Mouse (Mus musculus) CH12.LX (cell line): ENCODE results near the gene Coasy. TPM values are rescaled to one million over a fixed set of nuclear protein-coding genes. Genes with fewer than 3 reads are reported as not detected.
A peak's percentile ranks its signal among the peaks of the same experiment; 100 is the strongest.

Source experiments
- DNase-seq: peaks from one replicate; pipeline ENCODE4 v3.0.0-alpha.2; 2013; ENCODE audit errors: extremely low read depth
- H3K27ac ChIP-seq: 2 replicates; pipeline ENCODE4 v1.5.1; 2012; ENCODE audit warnings: low read depth, mild to moderate bottlenecking, control low read depth, moderate library complexity; ENCODE audit not compliant: insufficient read depth
- H3K27me3 ChIP-seq: replicated peaks from 2 replicates; pipeline ENCODE3; 2012; ENCODE audit warnings: inconsistent platforms
- H3K36me3 ChIP-seq, 2 experiments: replicated peaks in 1 of 2; 2 replicates each; pipeline versions ENCODE3 to v1.6.1; 2012; ENCODE audit warnings: inconsistent platforms in 1 of 2, low read length in 1 of 2, mild to moderate bottlenecking in 1 of 2, mixed read lengths in 1 of 2, moderate library complexity in 1 of 2; ENCODE audit not compliant: control insufficient read depth in 1 of 2, insufficient read depth in 1 of 2
- H3K4me1 ChIP-seq, 2 experiments: 2 replicates each; pipeline ENCODE4 v1.6.1; 2012; ENCODE audit warnings: inconsistent platforms in 1 of 2, moderate library complexity in 1 of 2; ENCODE audit not compliant: insufficient read depth in 2 of 2, control insufficient read depth in 1 of 2
- H3K4me2 ChIP-seq: 2 replicates; pipeline ENCODE4 v1.6.1; 2012; ENCODE audit warnings: low read depth, mild to moderate bottlenecking, control low read depth; ENCODE audit not compliant: poor library complexity, insufficient read depth, severe bottlenecking
- H3K4me3 ChIP-seq, 3 experiments: fragments of 150-350 bp in 1 of 3; sonication (generic) in 1 of 3; replicated peaks in 1 of 3; 2 replicates each; pipeline versions ENCODE3 to v1.5.1; 2011 to 2012; ENCODE audit warnings: low read depth in 2 of 3, low read length in 2 of 3, mild to moderate bottlenecking in 2 of 3, moderate library complexity in 2 of 3, control low read depth in 1 of 3, improper control_type of control experiment in 1 of 3, inconsistent platforms in 1 of 3, mixed read lengths in 1 of 3; ENCODE audit not compliant: poor library complexity in 1 of 3
- H3K79me2 ChIP-seq: replicated peaks from 2 replicates; pipeline ENCODE4 v1.6.1; 2012; ENCODE audit warnings: mild to moderate bottlenecking, moderate library complexity; ENCODE audit not compliant: control insufficient read depth, poor library complexity, insufficient read depth, severe bottlenecking; ENCODE audit errors: extremely low read depth
- H3K9ac ChIP-seq: 2 replicates; pipeline ENCODE4 v1.6.1; 2012; ENCODE audit warnings: low read depth, mild to moderate bottlenecking, control low read depth, moderate library complexity; ENCODE audit not compliant: insufficient read depth
- H3K9me3 ChIP-seq: replicated peaks from 2 replicates; pipeline ENCODE3; 2012; ENCODE audit warnings: low read length, inconsistent platforms, mixed read lengths
- BHLHE40 ChIP-seq: IDR thresholded peaks from 2 replicates; pipeline ENCODE4 v1.6.1; 2011; ENCODE audit warnings: mild to moderate bottlenecking, low read depth, low read length, improper control_type of control experiment
- CHD1 ChIP-seq: IDR thresholded peaks from 2 replicates; pipeline ENCODE4 v1.6.1; 2012; ENCODE audit warnings: low read depth, low read length, improper control_type of control experiment, inconsistent platforms
- CHD2 ChIP-seq: IDR thresholded peaks from 2 replicates; pipeline ENCODE4 v1.6.1; 2011; ENCODE audit warnings: low read length, improper control_type of control experiment
- CTCF ChIP-seq, 2 experiments: IDR thresholded peaks in 1 of 2; conservative IDR thresholded peaks in 1 of 2; 2 replicates each; pipeline ENCODE4 v1.5.1; 2011 to 2012; ENCODE audit warnings: low read depth in 2 of 2, low read length in 2 of 2, improper control_type of control experiment in 1 of 2, inconsistent platforms in 1 of 2, mild to moderate bottlenecking in 1 of 2, moderate library complexity in 1 of 2
- EP300 ChIP-seq: IDR thresholded peaks from 2 replicates; pipeline ENCODE4 v1.6.1; 2011; ENCODE audit warnings: low read length, improper control_type of control experiment
- ETS1 ChIP-seq: conservative IDR thresholded peaks from 2 replicates; pipeline ENCODE4 v1.6.1; 2012; ENCODE audit warnings: low read depth, mild to moderate bottlenecking, inconsistent platforms, low read length, improper control_type of control experiment, moderate library complexity
- GABPA ChIP-seq: IDR thresholded peaks from 2 replicates; pipeline ENCODE4 v1.6.1; 2012; ENCODE audit warnings: low read depth, low read length, improper control_type of control experiment, inconsistent platforms; ENCODE audit not compliant: insufficient replicate concordance
- IRF4 ChIP-seq: IDR thresholded peaks from 2 replicates; pipeline ENCODE4 v1.6.1; 2014; ENCODE audit warnings: low read depth, mild to moderate bottlenecking, inconsistent platforms, low read length, improper control_type of control experiment
- JUN ChIP-seq: IDR thresholded peaks from 2 replicates; pipeline ENCODE4 v1.6.1; 2011; ENCODE audit warnings: low read depth, mild to moderate bottlenecking, low read length, improper control_type of control experiment, moderate library complexity; ENCODE audit not compliant: insufficient read depth
- JUND ChIP-seq: conservative IDR thresholded peaks from 2 replicates; pipeline ENCODE4 v1.6.1; 2011; ENCODE audit warnings: low read depth, low read length, improper control_type of control experiment
- KAT2A ChIP-seq: IDR thresholded peaks from 2 replicates; pipeline ENCODE4 v1.6.1; 2012; ENCODE audit warnings: low read length, improper control_type of control experiment, inconsistent platforms; ENCODE audit not compliant: insufficient replicate concordance
- MAFK ChIP-seq: IDR thresholded peaks from 2 replicates; pipeline ENCODE4 v1.6.1; 2011; ENCODE audit warnings: low read length, improper control_type of control experiment; ENCODE audit not compliant: insufficient replicate concordance
- MAX ChIP-seq: IDR thresholded peaks from 2 replicates; pipeline ENCODE4 v1.6.1; 2011; ENCODE audit warnings: low read length, improper control_type of control experiment
- MAZ ChIP-seq: IDR thresholded peaks from 2 replicates; pipeline ENCODE4 v1.6.1; 2012; ENCODE audit warnings: low read depth, mild to moderate bottlenecking, inconsistent platforms, low read length, improper control_type of control experiment, moderate library complexity
- MEF2A ChIP-seq: IDR thresholded peaks from 2 replicates; pipeline ENCODE4 v1.6.1; 2014; ENCODE audit warnings: low read depth, mild to moderate bottlenecking, inconsistent platforms, low read length, improper control_type of control experiment, borderline replicate concordance
- MXI1 ChIP-seq: IDR thresholded peaks from 2 replicates; pipeline ENCODE4 v1.6.1; 2011; ENCODE audit warnings: mild to moderate bottlenecking, low read depth, low read length, improper control_type of control experiment
- MYC ChIP-seq: IDR thresholded peaks from 2 replicates; pipeline ENCODE4 v1.6.1; 2011; ENCODE audit warnings: low read depth, mild to moderate bottlenecking, improper control_type of control experiment, low read length
- NRF1 ChIP-seq: IDR thresholded peaks from 2 replicates; pipeline ENCODE4 v1.6.1; 2014; ENCODE audit warnings: low read depth, mild to moderate bottlenecking, inconsistent platforms, low read length, improper control_type of control experiment, moderate library complexity
- PAX5 ChIP-seq: IDR thresholded peaks from 2 replicates; pipeline ENCODE4 v1.6.1; 2012; ENCODE audit warnings: low read length, inconsistent platforms, mixed read lengths
- POLR2A ChIP-seq: IDR thresholded peaks from 2 replicates; pipeline ENCODE4 v1.6.1; 2011; ENCODE audit warnings: low read depth, mild to moderate bottlenecking, improper control_type of control experiment, low read length
- RAD21 ChIP-seq: IDR thresholded peaks from 2 replicates; pipeline ENCODE4 v1.6.1; 2011; ENCODE audit warnings: low read depth, mild to moderate bottlenecking, low read length, improper control_type of control experiment, moderate library complexity
- RCOR1 ChIP-seq: conservative IDR thresholded peaks from 2 replicates; pipeline ENCODE4 v1.6.1; 2012; ENCODE audit warnings: low read depth, mild to moderate bottlenecking, inconsistent platforms, low read length, improper control_type of control experiment
- SMC3 ChIP-seq: IDR thresholded peaks from 2 replicates; pipeline ENCODE4 v1.6.1; 2011; ENCODE audit warnings: low read depth, low read length, improper control_type of control experiment
- TBP ChIP-seq: conservative IDR thresholded peaks from 2 replicates; pipeline ENCODE4 v1.6.1; 2011; ENCODE audit warnings: low read depth, low read length, improper control_type of control experiment
- TCF12 ChIP-seq: IDR thresholded peaks from 2 replicates; pipeline ENCODE4 v1.6.1; 2014; ENCODE audit warnings: low read depth, mild to moderate bottlenecking, inconsistent platforms, low read length, improper control_type of control experiment
- UBTF ChIP-seq: IDR thresholded peaks from 2 replicates; pipeline ENCODE4 v1.6.1; 2012; ENCODE audit warnings: low read depth, mild to moderate bottlenecking, inconsistent platforms, low read length, improper control_type of control experiment, moderate library complexity
- USF1 ChIP-seq: IDR thresholded peaks from 2 replicates; pipeline ENCODE4 v1.6.1; 2014; ENCODE audit warnings: low read depth, mild to moderate bottlenecking, inconsistent platforms, low read length, improper control_type of control experiment
- USF2 ChIP-seq: conservative IDR thresholded peaks from 2 replicates; pipeline ENCODE4 v1.6.1; 2011; ENCODE audit warnings: low read depth, low read length, improper control_type of control experiment
- ZC3H11A ChIP-seq: IDR thresholded peaks from 2 replicates; pipeline ENCODE4 v1.6.1; 2012; ENCODE audit warnings: low read depth, mild to moderate bottlenecking, inconsistent platforms, low read length, improper control_type of control experiment
- ZKSCAN1 ChIP-seq: IDR thresholded peaks from 2 replicates; pipeline ENCODE4 v1.6.1; 2012; ENCODE audit warnings: low read depth, inconsistent platforms, low read length, improper control_type of control experiment, borderline replicate concordance
- ZMIZ1 ChIP-seq: IDR thresholded peaks from 2 replicates; pipeline ENCODE4 v1.6.1; 2012; ENCODE audit warnings: low read depth, mild to moderate bottlenecking, inconsistent platforms, low read length, improper control_type of control experiment
- ZNF384 ChIP-seq: IDR thresholded peaks from 2 replicates; pipeline ENCODE4 v1.6.1; 2012; ENCODE audit warnings: low read depth, low read length, improper control_type of control experiment, inconsistent platforms
- dilution Hi-C: fragments of 300-500 bp; cut with MboI; formaldehyde crosslinking; loops from 2 replicates; pipeline ENCODE4 v1.14.3; 2020; ENCODE audit warnings: low sequenced_read_pairs; ENCODE audit not compliant: extremely low pct_unique_long_range_greater_than_20kb, extremely low pct_ligation_motif_present
- in situ Hi-C: fragments of 300-500 bp; cut with MboI; formaldehyde crosslinking; loops from 3 replicates; pipeline ENCODE4 v1.14.3; 2019; ENCODE audit warnings: low sequenced_read_pairs, low pct_ligation_motif_present, low pct_unique_long_range_greater_than_20kb, mixed read lengths
- polyA plus RNA-seq: library from polyadenylated mRNA; unstranded; fragments of >175 nt; gene quantifications from 2 replicates; pipeline ENCODE4 v1.2.1, GENCODE M21; 2012; ENCODE audit warnings: low read depth; ENCODE audit not compliant: insufficient read length
- total RNA-seq, 2 experiments: library from RNA; depleted of rRNA; stranded (reverse); fragments of 300-350 nt in 1 of 2; fragments of >200 nt in 1 of 2; gene quantifications; 2 replicates each; pipeline ENCODE4 v1.2.3; 2012 to 2014

Gene Coasy
- total and polyA plus RNA-seq, 3 experiments, result 60.4 to 78.9 (median 63.4) TPM

DNA sequence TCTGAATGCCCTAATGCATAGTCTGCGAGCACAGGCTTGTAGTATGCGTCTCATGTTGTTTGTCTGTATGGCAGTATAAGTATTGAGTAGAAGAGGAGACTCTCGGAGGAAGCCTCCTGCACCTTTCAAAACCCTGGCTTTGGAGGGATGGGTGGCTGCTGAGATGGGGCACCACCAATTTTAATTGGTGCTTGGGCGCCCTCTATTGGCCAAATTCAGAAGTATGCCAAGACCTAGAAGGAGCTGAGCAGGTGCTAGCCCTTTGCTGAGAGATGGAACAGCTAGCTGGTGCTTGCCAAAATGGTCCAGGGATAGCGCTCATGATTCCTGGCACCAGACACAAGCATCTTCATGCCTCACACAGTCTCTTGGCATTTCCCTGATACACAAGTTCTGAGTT lies 24.5 kb upstream of the Coasy start:
- no peak overlapping the region for H3K4me2 ChIP-seq
- no peak overlapping the region for H3K4me3 ChIP-seq
- H3K9ac ChIP-seq, result no peak overlapping the region
- dilution Hi-C loops, result no loop called here
- no peak overlapping the region for H3K27ac ChIP-seq
- peaks cover 10% of the 10 kb centered on the region for H3K9me3 ChIP-seq
- peaks cover 13 to 26% of the 10 kb centered on the region in 2 experiments for H3K4me1 ChIP-seq
- peak; percentile 87 for DNase-seq
- H3K79me2 ChIP-seq, result no peaks in the 10 kb centered on the region
- in situ Hi-C loops, result loop anchor here (5.0 kb wide), 2 partner anchors 76 to 176 kb away; no protein-coding TSS in a partner anchor
- no peak for TF ChIP-seq TBP
- no peak for TF ChIP-seq USF2
- no peak for TF ChIP-seq MAFK
- TF ChIP-seq EP300, result no peak
- TF ChIP-seq KAT2A, result no peak
- no peak for TF ChIP-seq USF1
- TF ChIP-seq UBTF, result no peak
- TF ChIP-seq GABPA, result no peak
- no peak for TF ChIP-seq MXI1
- no peak for TF ChIP-seq MAZ
- TF ChIP-seq CTCF (conservative IDR thresholded peaks at IDR 0.05 in 1 of 2, IDR thresholded peaks at IDR 0.05 in 1 of 2; ENCODE audit: low read depth in 2 of 2, low read length in 2 of 2), result peak; percentile 59 to 94
- TF ChIP-seq MYC, result no peak
- TF ChIP-seq ETS1, result no peak
- TF ChIP-seq BHLHE40, result no peak
- TF ChIP-seq MAX, result no peak
- no peak for TF ChIP-seq PAX5
- TF ChIP-seq RCOR1, result no peak
- no peak for TF ChIP-seq JUN
- no peak for TF ChIP-seq ZNF384
- no peak for TF ChIP-seq MEF2A
- no peak for TF ChIP-seq TCF12
- 0 out of 2 replicates have a peak, but pooled peaks have one; percentile 16 for TF ChIP-seq NRF1
- TF ChIP-seq JUND, result no peak
- TF ChIP-seq CHD1, result no peak
- TF ChIP-seq CHD2, result no peak
- 0 out of 2 replicates have a peak, but pooled peaks have one; percentile 11 for TF ChIP-seq IRF4
- no peak for TF ChIP-seq ZKSCAN1
- no peak for TF ChIP-seq ZMIZ1
- TF ChIP-seq POLR2A, result no peak
- TF ChIP-seq RAD21, result peak; percentile 90
- TF ChIP-seq SMC3, result peak; percentile 91
- peak; percentile 66 for TF ChIP-seq ZC3H11A
- TF ChIP-seq, all 38 proteins: peak for 6
- peaks cover 79 to 97% of the 10 kb centered on the region in 2 experiments for H3K36me3 ChIP-seq
- no peaks in the 10 kb centered on the region for H3K27me3 ChIP-seq
